Mouse (Mus musculus): Measurements from ENCODE around the gene Il17d.

DNA sequence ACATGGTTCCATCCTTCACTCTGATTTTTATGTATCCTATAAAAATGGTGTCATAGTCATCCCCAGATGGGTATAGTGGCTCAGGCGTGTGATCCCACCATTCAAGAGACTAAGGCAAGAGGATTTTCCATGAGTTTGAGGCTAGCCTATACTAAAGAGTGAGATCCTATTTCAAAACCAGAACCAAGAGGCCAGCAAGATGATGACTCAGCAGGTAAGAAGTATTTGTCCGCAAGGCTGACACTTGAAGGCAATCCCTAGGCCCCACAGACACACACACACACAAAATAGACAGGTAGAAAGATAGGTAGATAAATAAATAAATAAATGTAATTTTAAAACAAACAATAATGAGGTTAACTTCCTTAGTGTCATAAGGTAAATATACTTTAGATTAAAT is 42.3 kb upstream of the Il17d start:
- TF ChIP-seq CTCF (IDR thresholded peaks at IDR 0.05; ENCODE audit: low read depth) (no peak), EP300 (IDR thresholded peaks at IDR 0.05; ENCODE audit: low read depth) (no peak)

Measured in heart, postnatal 0 days (tissue).